Mouse (Mus musculus) CH12.LX (cell line): ENCODE measurements at regions not wholly inside any gene's neighbourhood (a gene's known extent, or its start where the extent isn't known, plus 50 kb on each side); places are given as distances from the start of the nearest gene placed in this dataset.

Experiments used
- DNase-seq: peaks from one replicate; pipeline ENCODE4 v3.0.0-alpha.2; 2013; ENCODE audit errors: extremely low read depth
- H3K27ac ChIP-seq: 2 replicates; pipeline ENCODE4 v1.5.1; 2012; ENCODE audit warnings: low read depth, mild to moderate bottlenecking, control low read depth, moderate library complexity; ENCODE audit not compliant: insufficient read depth
- H3K27me3 ChIP-seq: replicated peaks from 2 replicates; pipeline ENCODE3; 2012; ENCODE audit warnings: inconsistent platforms
- H3K36me3 ChIP-seq, 2 experiments: replicated peaks in 1 of 2; 2 replicates each; pipeline versions ENCODE3 to v1.6.1; 2012; ENCODE audit warnings: inconsistent platforms in 1 of 2, low read length in 1 of 2, mild to moderate bottlenecking in 1 of 2, mixed read lengths in 1 of 2, moderate library complexity in 1 of 2; ENCODE audit not compliant: control insufficient read depth in 1 of 2, insufficient read depth in 1 of 2
- H3K4me1 ChIP-seq, 2 experiments: 2 replicates each; pipeline ENCODE4 v1.6.1; 2012; ENCODE audit warnings: inconsistent platforms in 1 of 2, moderate library complexity in 1 of 2; ENCODE audit not compliant: insufficient read depth in 2 of 2, control insufficient read depth in 1 of 2
- H3K4me2 ChIP-seq: 2 replicates; pipeline ENCODE4 v1.6.1; 2012; ENCODE audit warnings: low read depth, mild to moderate bottlenecking, control low read depth; ENCODE audit not compliant: poor library complexity, insufficient read depth, severe bottlenecking
- H3K4me3 ChIP-seq, 3 experiments: fragments of 150-350 bp in 1 of 3; sonication (generic) in 1 of 3; replicated peaks in 1 of 3; 2 replicates each; pipeline versions ENCODE3 to v1.5.1; 2011 to 2012; ENCODE audit warnings: low read depth in 2 of 3, low read length in 2 of 3, mild to moderate bottlenecking in 2 of 3, moderate library complexity in 2 of 3, control low read depth in 1 of 3, improper control_type of control experiment in 1 of 3, inconsistent platforms in 1 of 3, mixed read lengths in 1 of 3; ENCODE audit not compliant: poor library complexity in 1 of 3
- H3K79me2 ChIP-seq: replicated peaks from 2 replicates; pipeline ENCODE4 v1.6.1; 2012; ENCODE audit warnings: mild to moderate bottlenecking, moderate library complexity; ENCODE audit not compliant: control insufficient read depth, poor library complexity, insufficient read depth, severe bottlenecking; ENCODE audit errors: extremely low read depth
- H3K9ac ChIP-seq: 2 replicates; pipeline ENCODE4 v1.6.1; 2012; ENCODE audit warnings: low read depth, mild to moderate bottlenecking, control low read depth, moderate library complexity; ENCODE audit not compliant: insufficient read depth
- H3K9me3 ChIP-seq: replicated peaks from 2 replicates; pipeline ENCODE3; 2012; ENCODE audit warnings: low read length, inconsistent platforms, mixed read lengths
- CTCF ChIP-seq, 2 experiments: IDR thresholded peaks in 1 of 2; conservative IDR thresholded peaks in 1 of 2; 2 replicates each; pipeline ENCODE4 v1.5.1; 2011 to 2012; ENCODE audit warnings: low read depth in 2 of 2, low read length in 2 of 2, improper control_type of control experiment in 1 of 2, inconsistent platforms in 1 of 2, mild to moderate bottlenecking in 1 of 2, moderate library complexity in 1 of 2
- ELF1 ChIP-seq: IDR thresholded peaks from 2 replicates; pipeline ENCODE4 v1.6.1; 2014; ENCODE audit warnings: low read depth, mild to moderate bottlenecking, inconsistent platforms, low read length, improper control_type of control experiment
- EP300 ChIP-seq: IDR thresholded peaks from 2 replicates; pipeline ENCODE4 v1.6.1; 2011; ENCODE audit warnings: low read length, improper control_type of control experiment
- HCFC1 ChIP-seq: IDR thresholded peaks from 2 replicates; pipeline ENCODE4 v1.6.1; 2012; ENCODE audit warnings: low read depth, mild to moderate bottlenecking, inconsistent platforms, low read length, improper control_type of control experiment
- JUN ChIP-seq: IDR thresholded peaks from 2 replicates; pipeline ENCODE4 v1.6.1; 2011; ENCODE audit warnings: low read depth, mild to moderate bottlenecking, low read length, improper control_type of control experiment, moderate library complexity; ENCODE audit not compliant: insufficient read depth
- JUND ChIP-seq: conservative IDR thresholded peaks from 2 replicates; pipeline ENCODE4 v1.6.1; 2011; ENCODE audit warnings: low read depth, low read length, improper control_type of control experiment
- MAFK ChIP-seq: IDR thresholded peaks from 2 replicates; pipeline ENCODE4 v1.6.1; 2011; ENCODE audit warnings: low read length, improper control_type of control experiment; ENCODE audit not compliant: insufficient replicate concordance
- MAX ChIP-seq: IDR thresholded peaks from 2 replicates; pipeline ENCODE4 v1.6.1; 2011; ENCODE audit warnings: low read length, improper control_type of control experiment
- MEF2A ChIP-seq: IDR thresholded peaks from 2 replicates; pipeline ENCODE4 v1.6.1; 2014; ENCODE audit warnings: low read depth, mild to moderate bottlenecking, inconsistent platforms, low read length, improper control_type of control experiment, borderline replicate concordance
- NELFE ChIP-seq: IDR thresholded peaks from 2 replicates; pipeline ENCODE4 v1.6.1; 2011; ENCODE audit warnings: low read depth, low read length, improper control_type of control experiment
- POLR2A ChIP-seq: IDR thresholded peaks from 2 replicates; pipeline ENCODE4 v1.6.1; 2011; ENCODE audit warnings: low read depth, mild to moderate bottlenecking, improper control_type of control experiment, low read length
- RAD21 ChIP-seq: IDR thresholded peaks from 2 replicates; pipeline ENCODE4 v1.6.1; 2011; ENCODE audit warnings: low read depth, mild to moderate bottlenecking, low read length, improper control_type of control experiment, moderate library complexity
- RCOR1 ChIP-seq: conservative IDR thresholded peaks from 2 replicates; pipeline ENCODE4 v1.6.1; 2012; ENCODE audit warnings: low read depth, mild to moderate bottlenecking, inconsistent platforms, low read length, improper control_type of control experiment
- SIN3A ChIP-seq: IDR thresholded peaks from 2 replicates; pipeline ENCODE4 v1.6.1; 2012; ENCODE audit warnings: low read length, improper control_type of control experiment, inconsistent platforms
- TBP ChIP-seq: conservative IDR thresholded peaks from 2 replicates; pipeline ENCODE4 v1.6.1; 2011; ENCODE audit warnings: low read depth, low read length, improper control_type of control experiment
- TCF12 ChIP-seq: IDR thresholded peaks from 2 replicates; pipeline ENCODE4 v1.6.1; 2014; ENCODE audit warnings: low read depth, mild to moderate bottlenecking, inconsistent platforms, low read length, improper control_type of control experiment
- USF1 ChIP-seq: IDR thresholded peaks from 2 replicates; pipeline ENCODE4 v1.6.1; 2014; ENCODE audit warnings: low read depth, mild to moderate bottlenecking, inconsistent platforms, low read length, improper control_type of control experiment
- ZC3H11A ChIP-seq: IDR thresholded peaks from 2 replicates; pipeline ENCODE4 v1.6.1; 2012; ENCODE audit warnings: low read depth, mild to moderate bottlenecking, inconsistent platforms, low read length, improper control_type of control experiment
- ZKSCAN1 ChIP-seq: IDR thresholded peaks from 2 replicates; pipeline ENCODE4 v1.6.1; 2012; ENCODE audit warnings: low read depth, inconsistent platforms, low read length, improper control_type of control experiment, borderline replicate concordance
- ZMIZ1 ChIP-seq: IDR thresholded peaks from 2 replicates; pipeline ENCODE4 v1.6.1; 2012; ENCODE audit warnings: low read depth, mild to moderate bottlenecking, inconsistent platforms, low read length, improper control_type of control experiment
- ZNF384 ChIP-seq: IDR thresholded peaks from 2 replicates; pipeline ENCODE4 v1.6.1; 2012; ENCODE audit warnings: low read depth, low read length, improper control_type of control experiment, inconsistent platforms
- dilution Hi-C: fragments of 300-500 bp; cut with MboI; formaldehyde crosslinking; loops from 2 replicates; pipeline ENCODE4 v1.14.3; 2020; ENCODE audit warnings: low sequenced_read_pairs; ENCODE audit not compliant: extremely low pct_unique_long_range_greater_than_20kb, extremely low pct_ligation_motif_present
- in situ Hi-C: fragments of 300-500 bp; cut with MboI; formaldehyde crosslinking; loops from 3 replicates; pipeline ENCODE4 v1.14.3; 2019; ENCODE audit warnings: low sequenced_read_pairs, low pct_ligation_motif_present, low pct_unique_long_range_greater_than_20kb, mixed read lengths

GRCm38 (mm10) chr9:100307364-100307763 lies 179.2 kb downstream of the Il20rb start:
- dilution Hi-C loops = no loop called here
- TF ChIP-seq JUN (no peak), RAD21 (no peak), EP300 (no peak), RCOR1 (no peak), ZMIZ1 (no peak), NELFE (no peak), ZNF384 (no peak), MAX (no peak), ELF1 (no peak), TCF12 (no peak), MAFK (no peak), ZKSCAN1 (no peak), MEF2A (no peak), SIN3A (no peak), HCFC1 (no peak), ZC3H11A (no peak)
- no peaks in the 10 kb centered on the region for H3K79me2 ChIP-seq

GRCm38 (mm10) chr9:100303762-100304161 lies 182.8 kb downstream of the Il20rb start:
- no peaks in the 10 kb centered on the region for H3K79me2 ChIP-seq
- in situ Hi-C loops = no loop called here
- no peak overlapping the region for H3K27ac ChIP-seq
- no peak overlapping the region for H3K4me2 ChIP-seq
- no peaks in the 10 kb centered on the region for H3K36me3 ChIP-seq
- peaks cover 63% of the 10 kb centered on the region for H3K27me3 ChIP-seq
- DNase-seq = no peak
- no peak overlapping the region for H3K9ac ChIP-seq
- no peak overlapping the region for H3K4me3 ChIP-seq
- dilution Hi-C loops = no loop called here
- no peaks in the 10 kb centered on the region for H3K4me1 ChIP-seq
- TF ChIP-seq ZNF384 (no peak), POLR2A (no peak), JUN (no peak), HCFC1 (no peak), EP300 (no peak), RAD21 (no peak), MEF2A (no peak), JUND (no peak), MAX (no peak), USF1 (no peak), CTCF (conservative IDR thresholded peaks at IDR 0.05 in 1 of 2, IDR thresholded peaks at IDR 0.05 in 1 of 2; ENCODE audit: low read depth in 2 of 2, low read length in 2 of 2) (no peak), ZMIZ1 (no peak), TBP (no peak)
- H3K9me3 ChIP-seq = no peaks in the 10 kb centered on the region

More at GRCm38 (mm10) chr9:100307364-100307763, 179.2 kb downstream of the Il20rb start:
- H3K27me3 ChIP-seq = peaks cover 76% of the 10 kb centered on the region
- H3K4me2 ChIP-seq = no peak overlapping the region
- no peak for DNase-seq
- no peaks in the 10 kb centered on the region for H3K36me3 ChIP-seq
- H3K4me1 ChIP-seq = no peaks in the 10 kb centered on the region
- in situ Hi-C loops = no loop called here
- H3K9me3 ChIP-seq = no peaks in the 10 kb centered on the region
- H3K9ac ChIP-seq = no peak overlapping the region
- no peak overlapping the region for H3K27ac ChIP-seq
- H3K4me3 ChIP-seq = no peak overlapping the region
